Mouse (Mus musculus): ENCODE measurements at regions not wholly inside any gene's neighbourhood (a gene's known extent, or its start where the extent isn't known, plus 50 kb on each side); places are given as distances from the start of the nearest gene placed in this dataset.
"Not testable (repeated sequence)": the region's sequence is repeated elsewhere in the genome, so short reads cannot be mapped to it uniquely, and the experiment has no call there.

- no peak for ATAC-seq (replicated peaks; ENCODE audit: poor library complexity)
Measured at GRCm38 (mm10) chr17:79977154-79977571, 81.2 kb upstream of the Atl2 start.

- no peak for ATAC-seq (replicated peaks; ENCODE audit: poor library complexity)
Measured at GRCm38 (mm10) chr17:79976518-79977100, 80.7 kb upstream of the Atl2 start.

GRCm38 (mm10) chr17:79975997-79976443 lies 80.1 kb upstream of the Atl2 start:
- peak; percentile 72 for ATAC-seq (replicated peaks; ENCODE audit: poor library complexity)

- not testable (repeated sequence) for ATAC-seq (replicated peaks; ENCODE audit: poor library complexity)
Measured at GRCm38 (mm10) chr17:79975150-79975757, 79.3 kb upstream of the Atl2 start.

GRCm38 (mm10) chr17:79971721-79972336 lies 75.9 kb upstream of the Atl2 start:
- no peak for ATAC-seq (replicated peaks; ENCODE audit: poor library complexity)

GRCm38 (mm10) chr17:79969500-79969972 lies 73.6 kb upstream of the Atl2 start:
- no peak for ATAC-seq (replicated peaks; ENCODE audit: poor library complexity)

GRCm38 (mm10) chr17:79968819-79969218 lies 72.9 kb upstream of the Atl2 start:
- ATAC-seq (replicated peaks; ENCODE audit: poor library complexity) = peak; percentile 77

- no peak for ATAC-seq (replicated peaks; ENCODE audit: poor library complexity)
Measured at GRCm38 (mm10) chr17:79966981-79967380, 71.1 kb upstream of the Atl2 start.

GRCm38 (mm10) chr17:79965625-79966024 lies 69.7 kb upstream of the Atl2 start:
- ATAC-seq (replicated peaks; ENCODE audit: poor library complexity) = no peak

- ATAC-seq (replicated peaks; ENCODE audit: poor library complexity) = peak; percentile 33; the same call in 1 of the 2 replicates
Measured at GRCm38 (mm10) chr17:79964850-79965249, 68.9 kb upstream of the Atl2 start.

- ATAC-seq (replicated peaks; ENCODE audit: poor library complexity) = no peak
Measured at GRCm38 (mm10) chr17:79963330-79963729, 67.4 kb upstream of the Atl2 start.

GRCm38 (mm10) chr17:79961391-79961790 lies 65.5 kb upstream of the Atl2 start:
- no peak for ATAC-seq (replicated peaks; ENCODE audit: poor library complexity)

- ATAC-seq (replicated peaks; ENCODE audit: poor library complexity) = no peak
Measured at GRCm38 (mm10) chr17:79960688-79961087, 64.8 kb upstream of the Atl2 start.

- peak; percentile 56 for ATAC-seq (replicated peaks; ENCODE audit: poor library complexity)
Measured at GRCm38 (mm10) chr17:79955267-79955666, 59.3 kb upstream of the Atl2 start.

GRCm38 (mm10) chr17:79954624-79955244 lies 58.8 kb upstream of the Atl2 start:
- peak; percentile 87 for ATAC-seq (replicated peaks; ENCODE audit: poor library complexity)

GRCm38 (mm10) chr17:79948591-79949475 lies 52.9 kb upstream of the Atl2 start:
- ATAC-seq (replicated peaks; ENCODE audit: poor library complexity) = no peak
